Mouse (Mus musculus) heart, adult 2 months (tissue): ENCODE measurements around the gene Fibcd1. TPM values are rescaled to one million over a fixed set of nuclear protein-coding genes. Genes with fewer than 3 reads are reported as not detected.

Experiments used
- DNase-seq, 2 experiments: peaks; one replicate each; pipeline ENCODE4 v3.0.0; 2021
- H3K27ac ChIP-seq: fragments of 200-600 bp; 2 replicates; pipeline ENCODE4 v1.8.1; 2022
- H3K27me3 ChIP-seq: fragments of 200-500 bp; 2 replicates; pipeline ENCODE4 v1.6.1; 2012; ENCODE audit warnings: mild to moderate bottlenecking, low read length, inconsistent platforms, mixed read lengths; ENCODE audit not compliant: control insufficient read depth, insufficient read depth
- H3K36me3 ChIP-seq: fragments of 200-500 bp; 2 replicates; pipeline ENCODE4 v1.6.1; 2012; ENCODE audit warnings: low read length, inconsistent platforms; ENCODE audit not compliant: control insufficient read depth, insufficient read depth
- H3K4me1 ChIP-seq: fragments of 200-500 bp; 2 replicates; pipeline ENCODE4 v1.6.1; 2011; ENCODE audit warnings: low read length; ENCODE audit not compliant: control insufficient read depth, insufficient read depth
- H3K4me3 ChIP-seq: fragments of 200-600 bp; 2 replicates; pipeline ENCODE4 v1.8.1; 2022
- H3K79me2 ChIP-seq: fragments of 200-500 bp; replicated peaks from 2 replicates; pipeline ENCODE4 v1.6.1; 2012; ENCODE audit warnings: mild to moderate bottlenecking, inconsistent platforms, low read length, moderate library complexity, mixed read lengths; ENCODE audit not compliant: control insufficient read depth, insufficient read depth
- H3K9ac ChIP-seq: fragments of 200-500 bp; 2 replicates; pipeline ENCODE4 v1.6.1; 2012; ENCODE audit warnings: low read depth, mild to moderate bottlenecking, control low read depth, inconsistent platforms, low read length, mixed read lengths
- CTCF ChIP-seq: fragments of 200-600 bp; IDR thresholded peaks from 2 replicates; pipeline ENCODE4 v1.8.1; 2022; ENCODE audit warnings: antibody characterized with exemption, mild to moderate bottlenecking, moderate library complexity
- EP300 ChIP-seq: fragments of 200-500 bp; IDR thresholded peaks from 2 replicates; pipeline ENCODE4 v1.6.1; 2011; ENCODE audit warnings: low read depth, low read length, control low read depth; ENCODE audit not compliant: insufficient read depth
- POLR2A ChIP-seq: fragments of 200-500 bp; IDR thresholded peaks from 2 replicates; pipeline ENCODE4 v1.6.1; 2011; ENCODE audit warnings: mild to moderate bottlenecking, low read depth, low read length, control low read depth; ENCODE audit not compliant: insufficient read depth
- WGBS: fragments of 180-500 bp; shearing (Covaris S2); methylation state at CpG from one replicate; pipeline ENCODE4 v1.1.7; 2018; 5-methylcytosine and 5-hydroxymethylcytosine counted together
- intact Hi-C: fragments of 180-260 bp; cut with DNase I; formaldehyde crosslinking; loops from one replicate; pipeline ENCODE4 v1.15.1; 2025
- polyA plus RNA-seq: library from polyadenylated mRNA; depleted of rRNA; stranded (reverse); fragments of >200 nt; gene quantifications from 2 replicates; pipeline ENCODE4 v1.2.3, GENCODE M21; 2012
- total RNA-seq, 2 experiments: library from RNA; stranded (reverse); gene quantifications; 2 replicates each; pipeline ENCODE4 v1.2.3; 2021

The Fibcd1 gene
- total and polyA plus RNA-seq, 3 experiments = not detected

DNA sequence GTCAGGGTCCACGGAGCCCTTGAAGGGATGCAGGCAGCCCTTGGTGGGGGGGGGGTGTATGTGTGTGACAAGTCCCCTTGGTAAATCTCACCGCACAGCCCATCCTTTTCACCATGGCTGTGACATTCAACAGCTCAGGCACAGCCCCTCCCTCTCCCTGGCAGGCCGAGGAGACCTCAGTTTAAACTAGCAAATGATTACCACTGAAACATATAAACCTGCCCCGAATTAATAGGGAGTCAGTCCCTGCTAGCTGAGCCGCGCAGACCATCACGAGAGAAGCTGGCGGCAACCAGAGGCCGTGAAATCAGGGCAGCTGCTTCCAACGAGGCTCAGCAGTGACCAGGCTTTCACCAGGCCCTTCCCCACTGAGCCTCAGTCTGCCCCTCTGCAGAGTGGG is 9.7 kb downstream of the Fibcd1 start:
- intact Hi-C loops = no loop called here

DNA sequence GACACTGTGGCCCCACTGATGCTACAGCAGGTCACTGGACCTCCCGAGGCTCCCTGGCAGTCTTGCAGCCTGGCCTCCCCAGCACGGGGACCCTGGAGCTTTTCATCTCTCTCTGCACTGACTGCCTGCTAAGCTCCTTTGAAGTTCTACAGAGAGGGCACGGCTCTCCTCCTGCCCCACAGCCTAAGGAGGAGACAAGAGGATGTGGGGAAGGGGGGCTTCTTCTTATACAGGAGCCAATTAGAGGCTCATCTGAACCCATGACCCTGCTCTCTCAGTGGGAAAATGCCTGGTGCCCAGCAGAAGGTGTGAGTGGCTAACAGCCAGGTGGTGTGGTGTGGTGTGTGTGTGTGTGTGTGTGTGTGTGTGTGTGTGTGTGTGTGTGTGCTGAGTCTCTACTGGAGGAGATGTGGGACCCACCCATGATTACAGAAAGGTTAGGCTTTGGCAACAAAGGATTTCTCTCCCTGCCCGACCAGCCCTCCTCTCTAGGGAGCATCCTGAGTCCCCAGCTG is 17.4 kb downstream of the Fibcd1 start:
- no peak overlapping the region for H3K4me3 ChIP-seq
- H3K27me3 ChIP-seq = peaks cover 1% of the 10 kb centered on the region; the same call in 1 of the 2 replicates
- WGBS = 36% methylated on average over 4 of the region's 4 CpGs
- TF ChIP-seq POLR2A (no peak), EP300 (no peak), CTCF (no peak)
- H3K79me2 ChIP-seq = no peaks in the 10 kb centered on the region
- no peak for DNase-seq
- no peaks in the 10 kb centered on the region for H3K36me3 ChIP-seq
- H3K27ac ChIP-seq = no peak overlapping the region
- H3K9ac ChIP-seq = no peak overlapping the region
- intact Hi-C loops = no loop called here
- no peaks in the 10 kb centered on the region for H3K4me1 ChIP-seq

More for the DNA sequence above, 9.7 kb downstream of the Fibcd1 start:
- Histone ChIP-seq H3K9ac (no peak overlapping the region), H3K4me1 (no peaks in the 10 kb centered on the region), H3K27me3 (no peaks in the 10 kb centered on the region), H3K27ac (no peak overlapping the region), H3K4me3 (no peak overlapping the region), H3K36me3 (no peaks in the 10 kb centered on the region), H3K79me2 (no peaks in the 10 kb centered on the region)
- 74% methylated on average over 10 of the region's 10 CpGs for WGBS
- no peak for TF ChIP-seq POLR2A
- TF ChIP-seq EP300 = no peak
- TF ChIP-seq CTCF = no peak
- DNase-seq = no peak

DNA sequence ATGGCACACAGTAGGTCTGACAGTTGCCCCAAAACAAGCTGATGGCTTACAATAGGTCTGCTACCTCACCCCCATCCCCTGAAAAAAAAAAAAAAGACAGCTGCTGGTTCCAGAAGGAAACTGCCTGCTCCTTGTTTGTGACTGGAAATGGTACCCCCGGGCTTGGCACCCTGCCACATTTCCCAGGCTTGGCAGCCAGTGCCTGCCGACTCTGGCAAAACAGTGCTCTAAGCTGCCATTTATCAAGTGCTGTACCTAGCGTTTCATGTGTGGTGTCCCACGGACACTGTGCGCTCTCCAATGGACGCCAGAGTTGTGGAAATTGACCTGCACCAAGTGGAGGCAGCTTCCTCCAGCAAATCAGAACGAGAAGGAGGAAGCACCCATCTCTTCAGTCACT is 17.9 kb downstream of the Fibcd1 start:
- TF ChIP-seq EP300 (no peak), POLR2A (no peak), CTCF (no peak)
- Histone ChIP-seq H3K36me3 (no peaks in the 10 kb centered on the region), H3K27ac (no peak overlapping the region), H3K9ac (no peak overlapping the region), H3K4me1 (no peaks in the 10 kb centered on the region), H3K27me3 (peaks cover 5% of the 10 kb centered on the region), H3K4me3 (no peak overlapping the region), H3K79me2 (no peaks in the 10 kb centered on the region)
- intact Hi-C loops = no loop called here
- no peak for DNase-seq
- 35% methylated on average over 7 of the region's 7 CpGs for WGBS

DNA sequence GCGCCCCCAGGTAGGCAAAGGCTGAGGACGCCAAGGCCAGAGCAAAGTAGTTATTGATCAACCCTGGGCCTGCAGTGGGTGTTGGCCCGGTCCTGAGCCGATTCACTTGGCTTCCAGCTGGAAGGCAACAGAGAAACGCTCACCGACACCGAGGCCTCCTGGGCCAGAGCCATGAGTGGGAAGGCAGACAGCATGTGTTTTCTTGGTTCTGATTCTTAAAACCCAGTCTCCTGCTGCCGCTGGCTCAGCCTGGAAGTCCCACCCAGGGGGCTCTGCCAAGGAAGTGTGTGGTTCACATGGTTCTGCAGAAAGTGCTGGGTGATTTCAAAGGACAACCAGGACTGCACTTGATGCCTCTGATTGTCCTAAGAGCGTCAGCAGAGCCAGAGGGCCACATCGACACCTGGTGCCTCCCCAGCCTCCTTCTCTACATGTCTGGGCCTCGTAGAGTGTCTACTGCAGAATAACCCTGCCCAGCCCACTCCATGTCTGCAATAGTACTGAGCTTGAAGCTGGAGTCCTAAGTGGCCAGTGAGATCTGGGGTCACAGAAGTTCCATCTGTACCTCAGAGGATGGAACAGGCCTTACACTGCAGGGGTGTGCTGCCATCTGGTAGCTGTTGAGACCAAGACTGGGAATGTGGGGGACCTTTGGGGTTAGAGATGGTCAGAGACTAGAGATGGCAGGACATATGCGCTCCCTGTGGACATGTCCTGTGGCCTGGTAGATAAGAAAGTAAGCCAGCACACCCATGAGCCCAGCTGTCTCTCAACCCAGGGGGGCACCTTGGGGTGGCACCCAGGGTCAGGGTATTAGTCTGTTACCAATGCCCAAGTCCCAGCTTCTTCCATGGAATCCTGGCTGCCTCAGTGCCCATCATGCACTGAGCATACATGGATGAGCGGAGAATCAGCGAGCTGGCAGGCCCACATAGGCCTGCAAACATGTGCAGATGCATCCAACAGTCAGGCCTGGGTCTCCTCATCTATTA is 19.4 kb downstream of the Fibcd1 start:
- intact Hi-C loops = no loop called here
- H3K9ac ChIP-seq = no peak overlapping the region
- no peak overlapping the region for H3K27ac ChIP-seq
- no peaks in the 10 kb centered on the region for H3K36me3 ChIP-seq
- WGBS = 87% methylated on average over 14 of the region's 14 CpGs
- H3K4me3 ChIP-seq = no peak overlapping the region
- H3K4me1 ChIP-seq = no peaks in the 10 kb centered on the region
- H3K79me2 ChIP-seq = no peaks in the 10 kb centered on the region
- TF ChIP-seq POLR2A (no peak), EP300 (no peak), CTCF (no peak)
- H3K27me3 ChIP-seq = peaks cover 8% of the 10 kb centered on the region
- no peak for DNase-seq

DNA sequence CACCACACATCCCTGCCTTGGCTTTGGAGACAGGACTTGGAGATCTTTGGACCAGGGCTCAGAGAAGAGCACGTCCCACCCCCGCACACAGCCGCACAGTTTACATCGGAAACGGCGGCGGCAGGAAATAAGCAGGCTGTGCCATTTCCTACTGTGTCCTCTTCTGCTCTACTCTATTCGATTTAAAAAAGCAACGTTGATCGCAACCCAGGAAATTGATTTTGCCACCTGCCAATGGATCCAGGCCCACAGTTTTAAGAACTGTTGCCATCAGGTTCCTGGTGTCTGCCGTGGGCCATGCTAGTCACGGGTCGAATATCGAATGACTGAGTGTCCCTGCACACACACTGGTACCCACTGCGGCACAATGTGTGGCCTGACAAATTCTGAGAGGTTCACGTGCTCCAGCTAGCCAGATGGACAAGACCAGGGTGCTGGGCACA is 20.3 kb downstream of the Fibcd1 start:
- intact Hi-C loops = no loop called here
- H3K4me1 ChIP-seq = no peaks in the 10 kb centered on the region
- no peaks in the 10 kb centered on the region for H3K79me2 ChIP-seq
- H3K4me3 ChIP-seq = no peak overlapping the region
- peaks cover 8% of the 10 kb centered on the region for H3K27me3 ChIP-seq
- no peak overlapping the region for H3K9ac ChIP-seq
- H3K27ac ChIP-seq = no peak overlapping the region
- H3K36me3 ChIP-seq = no peaks in the 10 kb centered on the region
- TF ChIP-seq POLR2A (no peak), EP300 (no peak), CTCF (no peak)
- no peak for DNase-seq
- WGBS = 47% methylated on average over 16 of the region's 16 CpGs
